Mouse (Mus musculus) embryonic facial prominence, embryonic 10.5 days (tissue): ENCODE measurements around the gene Usp48. TPM values are rescaled to one million over a fixed set of nuclear protein-coding genes. Genes with fewer than 3 reads are reported as not detected.

ENCODE experiments used
- DNase-seq: peaks from one replicate; pipeline ENCODE4 v3.0.0-alpha.2; 2017; ENCODE audit warnings: low spot score
- H3K27ac ChIP-seq: fragments of 300-500 bp; sonication (generic); replicated peaks from 2 replicates; pipeline ENCODE4 v1.5.1; 2016; ENCODE audit warnings: mild to moderate bottlenecking
- H3K27me3 ChIP-seq: fragments of 300-500 bp; sonication (generic); replicated peaks from 2 replicates; pipeline ENCODE4 v1.6.1; 2016; ENCODE audit warnings: low read depth, mild to moderate bottlenecking; ENCODE audit not compliant: poor library complexity, severe bottlenecking
- H3K36me3 ChIP-seq: fragments of 300-500 bp; sonication (generic); replicated peaks from 2 replicates; pipeline ENCODE4 v1.6.1; 2016; ENCODE audit warnings: mild to moderate bottlenecking, moderate library complexity
- H3K4me1 ChIP-seq: fragments of 300-500 bp; sonication (generic); 2 replicates; pipeline ENCODE4 v1.6.1; 2016
- H3K4me3 ChIP-seq: fragments of 300-500 bp; sonication (generic); 2 replicates; pipeline ENCODE4 v1.5.1; 2016; ENCODE audit warnings: mild to moderate bottlenecking, moderate library complexity
- H3K9me3 ChIP-seq: fragments of 300-500 bp; sonication (generic); 2 replicates; pipeline ENCODE4 v1.6.1; 2016; ENCODE audit warnings: mild to moderate bottlenecking
- WGBS: fragments of 180-500 bp; shearing (Covaris S2); methylation state at CpG from one replicate; pipeline ENCODE4 v1.1.7; 2016; 5-methylcytosine and 5-hydroxymethylcytosine counted together
- polyA plus RNA-seq: library from polyadenylated mRNA; unstranded; fragments of >200 nt; fragmentation: Nextera tagmentation; extraction: Ambion mirVana; gene quantifications from 2 replicates; pipeline ENCODE4 v1.2.1, GENCODE M21; 2016

The Usp48 gene
- polyA plus RNA-seq, 1 experiment from 2014 or later = 79.1 TPM

DNA sequence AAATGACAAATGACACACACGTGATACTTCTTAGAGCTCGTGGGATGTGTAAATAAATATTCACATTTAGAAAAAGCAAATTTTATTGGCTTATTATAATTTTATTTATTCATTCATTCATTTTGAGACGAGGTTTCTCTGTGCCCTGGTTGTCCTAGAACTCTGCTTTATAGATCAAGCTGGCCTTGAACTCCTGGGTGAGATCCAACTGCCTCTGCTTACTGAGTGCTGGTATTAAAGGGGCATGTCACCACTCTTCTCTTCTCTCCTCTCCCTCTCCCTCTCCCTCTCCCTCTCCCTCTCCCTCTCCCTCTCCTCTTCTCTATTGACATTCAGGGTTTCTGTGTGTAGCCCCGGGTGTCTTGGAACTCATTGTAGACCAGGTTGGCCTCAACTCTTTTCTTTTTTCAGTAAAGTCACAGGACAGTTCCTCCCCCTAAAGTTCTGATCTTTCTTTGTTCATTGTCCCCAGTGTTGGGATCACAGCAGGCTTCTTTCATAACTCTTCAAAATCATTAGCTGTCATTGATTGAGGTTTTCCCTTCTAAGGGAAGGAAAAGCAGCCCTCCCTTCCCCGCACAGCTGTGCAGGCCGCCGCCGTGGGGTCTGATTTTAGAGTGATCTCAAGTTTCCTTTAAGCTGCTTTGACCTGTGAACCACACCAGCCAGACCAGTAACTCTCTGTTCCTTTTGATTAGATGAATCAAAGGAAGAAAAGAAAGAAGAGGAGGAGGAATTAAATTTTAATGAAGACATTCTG, 34.1 kb downstream of the Usp48 start:
- H3K36me3 ChIP-seq = peaks cover 98% of the 10 kb centered on the region
- H3K27ac ChIP-seq = no peak overlapping the region
- WGBS = 65% methylated on average over 8 of the region's 8 CpGs
- peaks cover 18% of the 10 kb centered on the region for H3K4me1 ChIP-seq
- H3K27me3 ChIP-seq = no peaks in the 10 kb centered on the region
- DNase-seq = peak; percentile 47
- no peaks in the 10 kb centered on the region for H3K9me3 ChIP-seq
- H3K4me3 ChIP-seq = no peak overlapping the region

DNA sequence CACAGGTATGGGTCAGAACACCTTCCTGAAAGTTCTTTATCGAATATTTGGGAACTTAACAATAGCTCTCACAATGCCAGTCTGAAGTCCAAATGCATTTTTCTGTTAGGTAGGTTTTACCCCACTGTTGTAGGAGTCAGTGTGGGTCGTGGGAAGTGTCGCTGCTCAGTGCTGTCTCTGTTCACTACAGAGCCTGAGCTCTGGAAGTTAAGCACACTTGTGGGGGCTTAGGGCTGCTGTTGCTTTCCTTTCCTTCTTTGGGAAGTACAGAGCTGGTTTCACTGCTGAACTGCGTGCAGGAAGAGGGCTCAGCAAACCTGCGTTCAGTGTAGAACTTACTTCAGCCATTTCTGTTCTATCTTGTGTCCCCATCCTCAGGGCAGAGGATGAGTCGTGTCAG, 34.8 kb downstream of the Usp48 start:
- Histone ChIP-seq H3K4me1 (peaks cover 18% of the 10 kb centered on the region), H3K36me3 (peaks cover 98% of the 10 kb centered on the region), H3K27me3 (no peaks in the 10 kb centered on the region), H3K4me3 (no peak overlapping the region), H3K27ac (no peak overlapping the region), H3K9me3 (no peaks in the 10 kb centered on the region)
- 86% methylated on average over 6 of the region's 6 CpGs for WGBS
- no peak for DNase-seq

DNA sequence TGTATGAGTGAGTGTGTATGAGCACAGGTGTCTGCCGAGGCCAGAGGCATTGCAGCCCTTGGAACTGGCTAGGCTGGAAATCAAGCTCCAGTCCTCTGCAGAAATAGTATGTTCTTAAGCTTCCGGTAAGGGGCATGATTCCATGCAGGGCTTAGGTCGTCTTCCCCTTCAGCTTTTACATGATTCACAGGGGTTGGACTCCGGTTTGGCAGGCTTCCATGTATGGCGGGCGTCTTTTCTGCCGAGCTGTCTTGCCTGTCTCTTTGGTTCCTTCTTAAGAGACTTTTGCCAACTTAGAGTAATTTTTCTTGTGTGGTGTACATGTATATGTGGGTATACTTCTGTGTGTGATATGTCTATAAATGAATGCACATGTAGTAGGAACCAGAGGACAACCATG, 35.8 kb downstream of the Usp48 start:
- Histone ChIP-seq H3K9me3 (no peaks in the 10 kb centered on the region), H3K36me3 (peaks cover 98% of the 10 kb centered on the region), H3K27me3 (no peaks in the 10 kb centered on the region), H3K27ac (no peak overlapping the region), H3K4me1 (peaks cover 18% of the 10 kb centered on the region), H3K4me3 (no peak overlapping the region)
- DNase-seq = no peak
- WGBS = 93% methylated on average over 7 of the region's 7 CpGs

DNA sequence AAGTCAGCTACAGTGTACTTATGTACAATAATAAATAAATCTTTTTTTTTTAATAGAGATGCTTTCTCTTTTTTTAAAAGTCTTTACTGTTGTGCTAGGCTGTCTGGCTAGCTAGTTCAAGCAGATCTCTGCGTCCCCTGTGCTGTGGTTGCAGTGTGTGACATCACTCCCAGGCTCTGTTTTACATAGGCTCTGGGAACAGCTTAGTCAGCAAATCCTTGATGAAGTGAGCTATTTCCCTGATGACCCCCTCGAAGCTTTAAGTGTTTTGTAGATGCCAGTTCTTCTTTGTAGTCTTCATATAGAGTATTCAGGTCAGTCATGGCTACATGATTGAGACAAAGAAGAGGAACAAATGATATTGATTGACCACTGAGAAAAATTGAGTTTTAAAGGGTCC, 36.6 kb downstream of the Usp48 start:
- no peak for DNase-seq
- Histone ChIP-seq H3K9me3 (no peaks in the 10 kb centered on the region), H3K27me3 (no peaks in the 10 kb centered on the region), H3K4me3 (no peak overlapping the region), H3K4me1 (peaks cover 18% of the 10 kb centered on the region), H3K27ac (no peak overlapping the region), H3K36me3 (peaks cover 98% of the 10 kb centered on the region)
- 84% methylated on average over 2 of the region's 2 CpGs for WGBS

DNA sequence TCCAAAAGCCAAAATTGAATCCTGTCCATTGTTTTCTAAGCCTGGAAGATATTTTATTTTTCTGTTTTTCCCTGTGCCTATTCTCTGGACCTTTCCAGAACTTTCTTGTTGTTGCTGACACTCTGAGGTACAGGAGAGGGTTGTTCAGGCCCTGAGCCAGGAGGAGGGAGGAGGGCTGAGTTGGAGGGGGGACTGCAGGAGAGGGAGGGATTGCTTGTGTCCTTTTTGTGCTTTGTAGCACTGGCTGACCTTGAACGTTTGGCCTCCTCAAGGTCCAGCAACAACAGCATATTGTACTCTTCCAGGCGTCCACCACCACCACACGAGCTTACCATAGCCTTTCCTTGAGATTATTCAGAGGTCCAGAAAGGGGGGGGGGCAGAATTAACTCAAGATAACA, 38.0 kb downstream of the Usp48 start:
- H3K4me1 ChIP-seq = peaks cover 18% of the 10 kb centered on the region
- H3K4me3 ChIP-seq = no peak overlapping the region
- no peak overlapping the region for H3K27ac ChIP-seq
- H3K9me3 ChIP-seq = no peaks in the 10 kb centered on the region
- no peak for DNase-seq
- peaks cover 99% of the 10 kb centered on the region for H3K36me3 ChIP-seq
- H3K27me3 ChIP-seq = no peaks in the 10 kb centered on the region
- 82% methylated on average over 3 of the region's 3 CpGs for WGBS

DNA sequence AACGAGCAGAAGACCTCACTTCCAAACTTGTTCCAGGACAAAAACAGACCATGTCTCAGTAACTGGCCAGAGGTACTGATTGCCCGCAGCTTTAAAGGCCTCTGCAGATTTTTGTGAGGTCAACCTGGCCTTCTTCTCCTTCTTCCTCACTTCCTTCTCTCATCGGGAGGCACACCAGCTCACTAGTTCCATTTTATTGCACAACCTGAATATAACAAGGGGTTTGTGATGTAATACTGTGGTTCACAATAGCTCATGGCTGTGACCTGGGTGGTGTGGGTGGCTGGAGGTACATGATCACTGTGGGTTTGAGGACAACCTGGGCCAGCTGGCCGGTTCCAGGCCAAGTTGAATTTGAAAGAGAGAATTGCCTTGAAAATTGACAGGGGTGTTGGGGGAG, 39.8 kb downstream of the Usp48 start:
- no peak for DNase-seq
- Histone ChIP-seq H3K36me3 (peaks cover 100% of the 10 kb centered on the region), H3K9me3 (no peaks in the 10 kb centered on the region), H3K4me3 (no peak overlapping the region), H3K27ac (no peak overlapping the region), H3K4me1 (0 out of 2 replicates have a peak, but pooled peaks cover 4% of the 10 kb centered on the region), H3K27me3 (no peaks in the 10 kb centered on the region)
- 86% methylated on average over 4 of the region's 4 CpGs for WGBS

DNA sequence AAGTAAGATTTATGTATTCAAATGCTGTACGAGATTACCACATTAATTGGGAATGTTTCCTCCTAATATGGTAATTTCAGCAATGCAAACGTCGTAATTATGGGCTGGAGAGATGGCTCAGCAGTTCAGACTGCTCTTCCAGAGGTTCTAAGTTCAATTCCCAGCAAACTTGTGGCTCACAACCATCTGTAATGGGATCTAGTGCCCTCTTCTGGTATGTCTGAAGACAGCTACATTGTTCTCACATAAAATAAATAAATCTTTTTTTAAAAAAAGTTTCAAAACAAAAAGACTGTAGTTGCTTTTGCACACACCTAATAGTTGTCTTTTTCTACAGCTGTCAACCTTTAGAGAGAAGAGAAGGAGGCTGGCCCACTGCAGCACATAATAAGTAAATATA, 43.0 kb downstream of the Usp48 start:
- no peaks in the 10 kb centered on the region for H3K9me3 ChIP-seq
- no peak overlapping the region for H3K27ac ChIP-seq
- no peak for DNase-seq
- WGBS = 90% methylated on average over 3 of the region's 3 CpGs
- H3K36me3 ChIP-seq = peaks cover 100% of the 10 kb centered on the region
- no peaks in the 10 kb centered on the region for H3K4me1 ChIP-seq
- no peaks in the 10 kb centered on the region for H3K27me3 ChIP-seq
- H3K4me3 ChIP-seq = no peak overlapping the region

DNA sequence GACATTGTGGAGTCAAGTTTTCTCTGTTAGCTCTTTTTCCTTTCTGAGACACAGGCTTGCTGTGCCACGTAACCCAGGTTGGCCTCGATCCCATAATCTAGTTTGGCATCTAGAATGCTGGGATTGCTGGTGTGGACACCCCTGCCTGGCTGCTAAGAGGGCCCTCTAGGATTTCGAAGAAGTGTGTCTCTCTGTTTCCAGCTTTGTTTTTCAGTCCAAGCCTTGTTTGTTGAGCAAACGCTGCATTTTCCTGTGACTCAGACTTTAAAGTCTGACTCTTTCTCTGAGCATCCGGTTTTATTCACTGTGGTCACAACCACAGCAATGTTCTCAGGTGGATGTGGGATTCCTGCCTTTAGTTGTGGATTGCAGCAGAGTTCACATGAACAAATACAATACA, 48.0 kb downstream of the Usp48 start:
- no peaks in the 10 kb centered on the region for H3K4me1 ChIP-seq
- no peaks in the 10 kb centered on the region for H3K27me3 ChIP-seq
- H3K36me3 ChIP-seq = peaks cover 99% of the 10 kb centered on the region
- 88% methylated on average over 5 of the region's 5 CpGs for WGBS
- no peak for DNase-seq
- H3K27ac ChIP-seq = no peak overlapping the region
- H3K4me3 ChIP-seq = no peak overlapping the region
- no peaks in the 10 kb centered on the region for H3K9me3 ChIP-seq

DNA sequence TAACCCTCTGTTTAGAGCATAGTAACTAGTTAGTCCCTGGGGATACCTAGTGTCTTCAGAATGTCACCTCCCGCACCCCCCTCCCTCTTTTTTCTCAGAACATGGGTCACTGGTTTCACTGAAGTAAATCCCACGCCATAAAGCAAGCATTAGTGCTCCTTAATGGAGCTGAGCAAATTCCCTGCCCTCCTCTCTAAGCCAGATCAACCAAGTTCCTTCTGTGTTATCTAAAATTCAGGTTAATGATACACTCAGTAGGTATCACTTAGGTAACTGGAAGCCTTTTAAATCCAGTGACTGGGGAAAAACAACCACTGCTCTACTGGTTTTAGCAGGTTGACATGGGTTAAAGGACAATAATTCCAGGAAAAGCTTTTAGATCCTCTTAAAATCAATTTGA, 48.5 kb downstream of the Usp48 start:
- H3K27me3 ChIP-seq = no peaks in the 10 kb centered on the region
- no peaks in the 10 kb centered on the region for H3K4me1 ChIP-seq
- no peaks in the 10 kb centered on the region for H3K9me3 ChIP-seq
- WGBS = 72% methylated on average over 2 of the region's 2 CpGs
- H3K36me3 ChIP-seq = peaks cover 99% of the 10 kb centered on the region
- no peak for DNase-seq
- H3K27ac ChIP-seq = no peak overlapping the region
- no peak overlapping the region for H3K4me3 ChIP-seq

DNA sequence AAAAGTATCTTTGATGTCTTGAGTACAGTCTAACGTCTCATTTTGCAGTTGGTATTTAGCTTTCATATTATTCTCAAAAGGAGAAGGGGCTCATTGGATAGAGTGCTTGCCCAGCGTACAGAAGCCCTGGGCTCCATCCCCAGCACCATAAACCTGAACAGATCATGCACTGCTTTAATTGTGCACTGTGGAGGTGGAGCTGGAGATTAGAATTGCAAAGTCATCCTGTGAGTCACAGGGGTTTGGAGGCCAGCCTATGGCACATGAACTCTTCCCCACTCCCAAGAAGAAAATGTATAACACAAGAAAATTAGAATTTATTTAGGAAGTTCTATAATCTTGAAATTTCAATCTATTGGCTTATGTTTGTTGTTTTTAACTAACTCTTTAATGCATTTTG, 49.9 kb downstream of the Usp48 start:
- H3K27me3 ChIP-seq = no peaks in the 10 kb centered on the region
- DNase-seq = no peak
- no peak overlapping the region for H3K4me3 ChIP-seq
- 93% methylated on average over 2 of the region's 2 CpGs for WGBS
- H3K27ac ChIP-seq = no peak overlapping the region
- no peaks in the 10 kb centered on the region for H3K9me3 ChIP-seq
- H3K4me1 ChIP-seq = no peaks in the 10 kb centered on the region
- peaks cover 98% of the 10 kb centered on the region for H3K36me3 ChIP-seq

DNA sequence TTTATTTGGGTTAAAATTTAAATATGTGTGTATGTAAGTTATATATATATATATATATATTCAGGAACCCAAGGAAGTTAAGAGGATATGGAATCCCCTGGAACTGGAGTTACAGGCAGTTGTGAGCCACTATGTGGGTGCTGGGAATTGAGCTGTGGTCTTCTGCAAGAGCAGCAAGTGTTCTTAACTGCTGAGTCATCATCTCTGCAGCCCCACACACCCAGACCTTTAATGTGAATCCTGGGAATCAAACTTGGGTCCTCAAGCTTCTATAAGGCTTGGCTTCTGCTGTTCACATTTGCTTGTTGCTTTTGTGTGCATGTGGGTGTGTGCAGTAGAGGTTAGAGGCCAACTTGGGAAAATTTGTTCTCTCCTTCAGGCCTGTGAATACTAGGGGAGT, 52.7 kb downstream of the Usp48 start:
- no peak for DNase-seq
- Histone ChIP-seq H3K27ac (no peak overlapping the region), H3K27me3 (no peaks in the 10 kb centered on the region), H3K36me3 (peaks cover 98% of the 10 kb centered on the region), H3K9me3 (no peaks in the 10 kb centered on the region), H3K4me3 (no peak overlapping the region), H3K4me1 (no peaks in the 10 kb centered on the region)

DNA sequence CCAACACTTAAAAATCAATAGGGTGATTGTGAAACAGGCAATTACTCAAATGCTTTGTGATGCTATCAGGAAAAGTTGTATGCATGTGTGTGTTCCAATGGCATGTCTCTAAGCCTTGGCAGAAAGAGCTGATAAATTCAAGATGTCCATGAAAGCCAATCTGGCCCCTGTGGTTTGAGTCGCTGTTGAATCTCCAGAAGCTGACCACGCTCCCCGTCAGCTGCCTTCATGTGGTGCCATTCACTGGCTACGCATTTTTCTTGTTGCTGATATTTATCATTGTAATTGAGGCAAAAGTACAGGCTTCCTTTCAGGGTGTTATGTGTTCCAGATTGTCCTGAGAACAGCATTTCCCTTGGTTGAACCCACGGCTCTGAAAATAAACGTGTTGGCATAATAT, 54.1 kb downstream of the Usp48 start:
- Histone ChIP-seq H3K27ac (no peak overlapping the region), H3K9me3 (no peaks in the 10 kb centered on the region), H3K4me3 (no peak overlapping the region), H3K4me1 (no peaks in the 10 kb centered on the region), H3K27me3 (no peaks in the 10 kb centered on the region), H3K36me3 (peaks cover 99% of the 10 kb centered on the region)
- 86% methylated on average over 6 of the region's 6 CpGs for WGBS
- no peak for DNase-seq

DNA sequence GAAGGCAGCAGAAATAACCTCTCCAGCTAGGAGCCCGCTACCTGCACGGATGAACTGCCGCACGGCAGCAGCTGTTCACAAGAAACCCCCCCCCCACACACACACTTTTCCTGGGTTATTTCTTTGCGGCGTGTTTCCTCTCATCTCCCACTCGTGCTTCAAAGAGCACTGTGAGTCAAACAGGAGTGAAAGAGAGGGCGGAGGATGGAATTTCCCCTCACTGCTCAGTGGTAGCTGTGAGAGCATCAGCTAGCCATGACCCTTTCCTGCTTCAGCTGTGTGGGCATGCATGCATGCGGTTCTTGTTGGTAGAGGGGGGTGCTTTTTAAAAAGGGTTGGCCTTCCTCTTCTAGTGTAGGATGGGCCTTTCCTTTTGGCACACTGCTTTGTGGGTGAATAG, 54.7 kb downstream of the Usp48 start:
- WGBS = 92% methylated on average over 9 of the region's 9 CpGs

More for the DNA sequence above, 54.7 kb downstream of the Usp48 start:
- Histone ChIP-seq H3K4me3 (no peak overlapping the region), H3K27ac (no peak overlapping the region), H3K4me1 (no peaks in the 10 kb centered on the region), H3K9me3 (no peaks in the 10 kb centered on the region), H3K27me3 (no peaks in the 10 kb centered on the region), H3K36me3 (peaks cover 99% of the 10 kb centered on the region)
- DNase-seq = no peak
